Mouse (Mus musculus) spleen, postnatal 4 days (tissue): ENCODE measurements around the gene Olfr1555-ps1.
"Not testable (repeated sequence)": the region's sequence is repeated elsewhere in the genome, so short reads cannot be mapped to it uniquely, and the experiment has no call there.

Source experiments
- DNase-seq, 2 experiments: peaks; one replicate each; pipeline ENCODE4 v3.0.0; 2022; ENCODE audit warnings: low spot score in 2 of 2

Olfr1555-ps1 gene

GRCm38 (mm10) chr19:12170062-12170599 lies at the start of gene Olfr1555-ps1:
Gene Olfr1555-ps1 (minus strand): TSS chr19:12170112.
- not testable (repeated sequence) for DNase-seq

DNA sequence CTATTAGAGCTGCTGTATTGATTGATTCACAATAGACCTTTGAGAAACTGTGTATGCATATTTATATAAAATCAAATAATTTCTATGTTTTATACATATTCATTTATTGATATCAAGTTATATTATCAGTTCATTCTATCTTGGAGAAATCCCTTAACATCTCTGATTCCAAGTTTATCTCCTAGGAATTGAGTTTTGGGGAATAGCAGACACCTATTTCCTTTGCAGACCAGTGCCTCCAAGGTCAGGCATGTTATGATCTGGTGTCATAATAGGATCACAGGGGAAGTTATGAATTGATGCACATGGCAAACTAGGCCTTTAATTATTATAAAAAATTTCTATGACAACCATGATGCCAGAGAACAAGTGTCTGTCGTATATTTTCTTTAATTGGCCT lies 30.4 kb upstream of the Olfr1555-ps1 start, which contains the start of gene Olfr1431:
Gene Olfr1431 (plus strand): TSS at position 301 of the 400 bp plus-strand sequence.
- DNase-seq: no peak

GRCm38 (mm10) chr19:12199076-12199475 lies 29.2 kb upstream of the Olfr1555-ps1 start:
- not testable (repeated sequence) for DNase-seq

DNA sequence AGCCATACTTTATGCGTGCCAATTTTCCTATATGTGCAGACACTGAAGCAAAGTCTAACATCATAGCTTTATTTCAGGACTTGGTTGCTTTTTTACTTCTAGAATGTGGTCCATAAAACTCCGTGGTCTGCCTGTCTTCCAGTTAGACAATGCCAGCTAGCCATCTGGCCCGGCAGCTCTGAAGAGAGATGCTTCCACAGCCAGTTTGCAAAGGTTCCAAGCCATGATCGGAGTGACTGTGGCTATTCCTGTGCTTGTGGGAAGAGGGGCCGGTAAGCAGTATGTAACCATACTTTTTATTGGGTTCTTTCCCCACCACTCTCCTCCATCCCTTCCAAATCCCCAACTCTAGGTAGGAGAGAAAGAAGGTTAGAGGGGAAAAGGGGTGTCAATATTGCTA lies 5.5 kb upstream of the Olfr1555-ps1 start:
- DNase-seq: not testable (repeated sequence)

GRCm38 (mm10) chr19:12145452-12145851 lies 24.5 kb downstream of the Olfr1555-ps1 start:
- no peak for DNase-seq

- no peak for DNase-seq
Measured at GRCm38 (mm10) chr19:12143356-12143755, 26.6 kb downstream of the Olfr1555-ps1 start.

DNA sequence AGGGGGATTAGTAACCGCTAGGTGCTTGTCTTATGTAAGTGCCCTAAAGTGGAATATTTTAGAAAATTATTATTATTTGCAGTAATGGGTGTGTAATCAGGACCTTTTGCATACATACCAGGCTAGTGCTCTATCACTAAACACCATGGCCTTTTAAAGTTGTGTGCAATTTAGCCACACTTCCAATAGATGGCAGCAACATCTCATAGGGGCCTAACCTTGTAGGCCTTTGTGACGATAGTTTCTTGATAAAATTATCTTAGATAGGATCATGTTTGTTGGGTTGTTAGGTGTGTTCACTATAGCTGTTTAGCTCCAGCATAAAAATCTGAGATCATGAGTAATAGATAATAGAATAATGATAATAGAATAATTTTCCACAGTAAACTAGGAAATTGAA lies 35.6 kb downstream of the Olfr1555-ps1 start:
- no peak for DNase-seq

- no peak for DNase-seq
Measured at GRCm38 (mm10) chr19:12123103-12123502, 46.8 kb downstream of the Olfr1555-ps1 start, which contains the start of gene Olfr76. Gene Olfr76 (minus strand): TSS chr19:12123203.

DNA sequence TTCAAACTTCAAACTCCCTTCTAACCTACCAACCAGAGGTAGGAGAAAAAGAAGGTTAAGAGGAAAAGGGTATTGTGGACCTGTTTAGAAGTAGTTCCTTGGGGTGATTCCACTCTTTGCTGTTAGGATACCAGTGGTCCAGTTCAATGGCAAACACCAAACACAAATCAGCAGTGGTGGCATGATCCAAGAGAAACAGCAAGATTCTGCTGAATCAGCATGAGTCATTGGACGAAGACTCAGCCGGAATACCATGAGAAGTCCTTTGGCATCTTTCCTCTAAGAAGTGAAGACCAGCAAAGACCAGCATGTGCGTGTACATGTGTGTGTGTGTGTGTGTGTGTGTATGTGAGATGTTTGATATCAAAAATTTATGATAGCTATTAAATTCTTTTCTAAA lies 53.4 kb downstream of the Olfr1555-ps1 start:
- no peak for DNase-seq

DNA sequence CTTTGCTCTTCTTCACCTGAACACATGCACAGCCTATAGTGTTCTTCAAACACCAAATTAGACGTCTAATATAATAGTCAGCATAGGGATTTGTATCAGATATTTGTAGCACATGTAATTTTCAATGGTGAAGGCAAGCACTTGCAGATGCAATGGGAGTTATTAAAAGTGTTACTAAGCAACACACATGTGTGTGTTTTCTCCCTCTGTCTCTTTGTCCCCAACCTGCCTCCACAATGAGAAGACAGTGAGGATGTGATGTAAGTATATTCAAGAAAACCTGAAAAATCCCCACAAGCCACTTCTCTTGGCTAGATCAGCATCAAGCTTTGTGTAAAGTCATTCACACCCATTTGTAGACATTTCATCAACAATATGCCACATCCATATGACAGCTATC lies 54.1 kb downstream of the Olfr1555-ps1 start, which contains the start of gene Olfr1428:
Gene Olfr1428 (minus strand): TSS at position 101 of the 400 bp plus-strand sequence.
- no peak for DNase-seq
